Mouse (Mus musculus): ENCODE measurements at regions not wholly inside any gene's neighbourhood (a gene's known extent, or its start where the extent isn't known, plus 50 kb on each side); places are given as distances from the start of the nearest gene placed in this dataset.

DNA sequence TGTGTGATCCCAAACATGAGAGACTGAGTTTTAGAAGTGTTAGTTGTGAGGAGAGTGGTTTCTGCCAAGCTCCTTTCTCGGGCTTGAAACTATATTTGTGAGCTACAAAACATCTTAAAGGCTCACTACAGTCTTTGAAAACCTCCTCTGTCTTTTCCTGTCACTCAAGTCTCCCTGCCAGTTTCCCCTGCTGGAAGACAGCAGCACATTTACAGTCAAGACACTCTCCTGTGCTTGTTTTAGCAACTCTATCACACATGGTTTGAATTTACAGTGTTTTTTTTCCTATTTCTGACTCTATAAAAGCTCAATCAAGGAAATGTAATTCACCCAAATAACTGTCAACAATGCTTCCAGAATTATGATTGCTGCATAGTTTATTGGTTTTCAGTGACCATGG, 286.1 kb upstream of the Sptlc3 start:
- TF ChIP-seq POLR2A (IDR thresholded peaks at IDR 0.05; ENCODE audit: control insufficient read depth, low read depth, low read length) (no peak), CTCF (IDR thresholded peaks at IDR 0.05; ENCODE audit: control insufficient read depth, insufficient read depth, insufficient replicate concordance, low read depth, low read length) (no peak)
